Mouse (Mus musculus): ENCODE data around the gene Pitpnm1. TPM values are rescaled to one million over a fixed set of nuclear protein-coding genes. Genes with fewer than 3 reads are reported as not detected.

Gene Pitpnm1
- total and polyA plus RNA-seq, 2 experiments from 2014 or later = 82.9 to 127 TPM

GRCm38 (mm10) chr19:4094774-4095303 is 5.0 kb upstream of the Pitpnm1 start:
- Histone ChIP-seq H3K4me2 (ENCODE audit: low read depth) (no peak overlapping the region), H3K4me1 (ENCODE audit: insufficient read depth) (0 out of 2 replicates have a peak, but pooled peaks cover 5% of the 10 kb centered on the region), H3K36me3 (ENCODE audit: insufficient read depth) (no peaks in the 10 kb centered on the region), H3K4me3 (ENCODE audit: low read depth, low read length) (no peak overlapping the region), H3K9me3 (ENCODE audit: low read length) (no peaks in the 10 kb centered on the region), H3K27ac (ENCODE audit: low read depth, low read length) (no peak overlapping the region), H3K9ac (no peak overlapping the region), H3K27me3 (ENCODE audit: insufficient read depth, low read length) (no peaks in the 10 kb centered on the region)
- no peak for TF ChIP-seq CTCF (IDR thresholded peaks at IDR 0.05; ENCODE audit: low read depth)
- WGBS = 85% methylated on average over 5 of the region's 5 CpGs
- no peak for ATAC-seq
- no peak for DNase-seq

GRCm38 (mm10) chr19:4095802-4096201 is 4.0 kb upstream of the Pitpnm1 start:
- Histone ChIP-seq H3K27ac (ENCODE audit: low read depth, low read length) (no peak overlapping the region), H3K4me2 (ENCODE audit: low read depth) (peak overlapping the region; percentile 72)

DNA sequence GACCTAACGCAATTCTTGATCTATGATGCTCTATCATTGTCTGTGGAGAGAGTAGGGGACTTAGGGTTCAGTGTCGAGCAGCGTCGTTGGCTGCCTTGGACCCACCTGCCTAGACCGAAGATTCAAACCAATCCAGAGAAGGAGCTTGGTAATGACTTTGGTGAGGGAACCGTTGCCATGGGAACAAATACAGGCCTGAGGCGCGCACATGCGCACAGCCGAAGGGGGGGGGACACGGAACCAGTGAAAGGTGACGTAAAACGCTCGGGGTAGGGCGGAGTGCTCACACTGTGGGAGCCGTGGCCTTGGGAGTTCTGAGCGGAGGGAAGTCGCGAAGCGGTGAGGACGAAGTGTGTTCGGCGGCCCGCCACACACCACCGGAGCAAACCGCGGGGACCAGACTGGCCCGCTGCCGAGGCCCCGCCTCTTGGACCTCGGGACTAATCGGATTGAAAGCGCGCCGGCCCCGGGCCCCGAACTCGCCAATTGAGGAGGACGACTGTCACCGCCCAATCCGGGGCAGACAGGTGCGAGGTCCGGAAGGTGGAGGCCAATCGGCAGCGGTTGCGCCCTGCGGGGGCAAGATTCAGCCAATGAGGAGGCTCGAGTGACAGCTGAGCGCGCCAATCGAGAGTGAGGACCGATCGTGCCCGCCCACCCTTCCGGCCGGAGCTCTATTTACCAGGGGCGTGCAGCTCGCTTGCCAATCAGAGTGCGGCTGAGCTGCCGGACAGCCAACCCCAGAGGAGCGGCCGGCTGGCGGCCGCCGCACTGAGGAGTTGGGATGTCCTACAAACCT is 3.0 kb upstream of the Pitpnm1 start, which contains the start of gene Cdk2ap2:
Gene Cdk2ap2 (plus strand): TSS at position 541 of the 799 bp plus-strand sequence.
- peak; percentile 99 for DNase-seq
- Histone ChIP-seq H3K4me3 (ENCODE audit: low read depth, low read length) (peak within 1 kb of the TSS; percentile 56), H3K9me3 (ENCODE audit: low read length) (no peaks in the 10 kb centered on the region), H3K4me1 (ENCODE audit: insufficient read depth) (0 out of 2 replicates have a peak, but pooled peaks cover 11% of the 10 kb centered on the region), H3K4me2 (ENCODE audit: low read depth) (peak within 1 kb of the TSS; percentile 72), H3K27ac (ENCODE audit: low read depth, low read length) (peak within 1 kb of the TSS; percentile 80), H3K36me3 (ENCODE audit: insufficient read depth) (no peaks in the 10 kb centered on the region), H3K9ac (peak within 1 kb of the TSS; percentile 51), H3K27me3 (ENCODE audit: insufficient read depth, low read length) (no peaks in the 10 kb centered on the region)
- no peak for TF ChIP-seq CTCF (IDR thresholded peaks at IDR 0.05; ENCODE audit: low read depth)
- ATAC-seq = peak; percentile 94
- WGBS = 2% methylated on average over 63 of the region's 65 CpGs

More at GRCm38 (mm10) chr19:4095802-4096201, 4.0 kb upstream of the Pitpnm1 start:
- no peak for TF ChIP-seq CTCF (IDR thresholded peaks at IDR 0.05; ENCODE audit: low read depth)
- 0 out of 2 replicates have a peak overlapping the region, but pooled peaks have one; percentile 56 for H3K4me3 ChIP-seq (ENCODE audit: low read depth, low read length)
- ATAC-seq (no peak), DNase-seq (no peak)
- peak overlapping the region; percentile 51; the same call in 1 of the 2 replicates for H3K9ac ChIP-seq
- H3K36me3 ChIP-seq (ENCODE audit: insufficient read depth) = no peaks in the 10 kb centered on the region
- WGBS = 73% methylated on average over 3 of the region's 3 CpGs
- 0 out of 2 replicates have a peak, but pooled peaks cover 11% of the 10 kb centered on the region for H3K4me1 ChIP-seq (ENCODE audit: insufficient read depth)
- H3K9me3 ChIP-seq (ENCODE audit: low read length) = no peaks in the 10 kb centered on the region
- H3K27me3 ChIP-seq (ENCODE audit: insufficient read depth, low read length) = no peaks in the 10 kb centered on the region

- WGBS = 2% methylated on average over 21 of the region's 21 CpGs
- peak overlapping the region; percentile 72 for H3K4me2 ChIP-seq (ENCODE audit: low read depth)
- H3K36me3 ChIP-seq (ENCODE audit: insufficient read depth) = no peaks in the 10 kb centered on the region; the same call in 1 of the 2 replicates
- no peaks in the 10 kb centered on the region for H3K9me3 ChIP-seq (ENCODE audit: low read length)
- H3K27me3 ChIP-seq (ENCODE audit: insufficient read depth, low read length) = no peaks in the 10 kb centered on the region
- TF ChIP-seq CTCF (IDR thresholded peaks at IDR 0.05; ENCODE audit: low read depth) = no peak
- H3K4me1 ChIP-seq (ENCODE audit: insufficient read depth) = 0 out of 2 replicates have a peak, but pooled peaks cover 11% of the 10 kb centered on the region
- 0 out of 2 replicates have a peak overlapping the region, but pooled peaks have one; percentile 36 for H3K27ac ChIP-seq (ENCODE audit: low read depth, low read length)
- H3K4me3 ChIP-seq (ENCODE audit: low read depth, low read length) = peak overlapping the region; percentile 56
- ATAC-seq = no peak
- DNase-seq = no peak
- H3K9ac ChIP-seq = peak overlapping the region; percentile 39; the same call in 1 of the 2 replicates
Measured at GRCm38 (mm10) chr19:4097441-4097825, 2.4 kb upstream of the Pitpnm1 start.

DNA sequence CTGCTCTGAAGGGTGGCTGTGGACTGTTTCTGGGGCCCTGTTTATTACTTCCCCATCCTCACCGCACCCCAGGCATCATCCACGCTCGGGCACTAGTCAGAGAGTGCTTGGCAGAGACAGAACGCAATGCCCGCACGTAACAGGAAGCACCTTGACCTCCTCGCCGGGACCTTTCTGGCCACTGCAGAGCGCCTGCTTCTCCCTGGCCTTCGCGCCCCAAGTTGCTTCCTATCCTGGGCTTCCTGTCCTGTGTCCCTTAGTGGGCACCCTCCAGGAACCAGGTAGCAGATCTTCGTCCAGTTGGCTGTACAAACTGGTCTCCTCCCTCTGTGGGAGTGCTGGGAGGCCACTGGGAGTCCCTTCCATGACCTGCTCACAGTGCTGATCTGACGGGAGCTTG is 1.4 kb upstream of the Pitpnm1 start:
- Histone ChIP-seq H3K27ac (ENCODE audit: low read depth, low read length) (no peak overlapping the region), H3K4me3 (ENCODE audit: low read depth, low read length) (no peak overlapping the region), H3K9ac (no peak overlapping the region), H3K27me3 (ENCODE audit: insufficient read depth, low read length) (no peaks in the 10 kb centered on the region), H3K4me1 (ENCODE audit: insufficient read depth) (0 out of 2 replicates have a peak, but pooled peaks cover 11% of the 10 kb centered on the region), H3K9me3 (ENCODE audit: low read length) (no peaks in the 10 kb centered on the region), H3K36me3 (ENCODE audit: insufficient read depth) (peaks cover 6% of the 10 kb centered on the region), H3K4me2 (ENCODE audit: low read depth) (no peak overlapping the region)
- ATAC-seq = no peak
- WGBS = 91% methylated on average over 13 of the region's 13 CpGs
- no peak for TF ChIP-seq CTCF (IDR thresholded peaks at IDR 0.05; ENCODE audit: low read depth)
- DNase-seq = no peak

DNA sequence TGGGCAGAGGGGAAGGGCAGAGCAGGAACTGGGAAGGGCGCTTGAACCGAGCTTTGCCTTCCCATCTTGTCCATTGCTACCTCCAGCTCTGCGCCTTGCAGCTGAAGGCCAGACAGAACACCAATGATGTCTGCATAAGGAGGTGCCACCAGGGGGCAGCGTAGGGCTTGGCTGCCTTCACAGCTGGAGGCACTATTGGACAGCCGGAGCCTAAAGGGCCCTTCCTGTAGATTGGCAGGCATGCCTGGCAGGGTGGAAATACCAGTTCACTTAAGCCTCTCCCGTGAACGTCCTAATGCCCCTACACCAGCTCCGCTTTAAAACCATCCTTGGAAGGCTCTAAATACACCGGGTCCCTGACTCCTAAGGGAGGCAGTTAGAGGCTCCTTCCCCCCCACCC is 742 bp upstream of the Pitpnm1 start:
- H3K27ac ChIP-seq (ENCODE audit: low read depth, low read length) = no peak overlapping the region
- H3K36me3 ChIP-seq (ENCODE audit: insufficient read depth) = peaks cover 6% of the 10 kb centered on the region
- 0 out of 2 replicates have a peak, but pooled peaks cover 11% of the 10 kb centered on the region for H3K4me1 ChIP-seq (ENCODE audit: insufficient read depth)
- H3K4me2 ChIP-seq (ENCODE audit: low read depth) = peak overlapping the region; percentile 76; the same call in 1 of the 2 replicates
- TF ChIP-seq CTCF (IDR thresholded peaks at IDR 0.05; ENCODE audit: low read depth) = peak; percentile 91
- DNase-seq (peak; percentile 86), ATAC-seq (no peak)
- no peaks in the 10 kb centered on the region for H3K27me3 ChIP-seq (ENCODE audit: insufficient read depth, low read length)
- H3K9ac ChIP-seq = no peak overlapping the region
- no peak overlapping the region for H3K4me3 ChIP-seq (ENCODE audit: low read depth, low read length)
- 10% methylated on average over 9 of the region's 9 CpGs for WGBS
- H3K9me3 ChIP-seq (ENCODE audit: low read length) = no peaks in the 10 kb centered on the region
